Comparison of ENCODE assay signal across 15 mouse cellular contexts in genomic region chr17:80267065-80267464, GRCm38 (mm10). TPM values are rescaled to one million over a fixed set of nuclear protein-coding genes. Genes with fewer than 3 reads are reported as not detected.
DNase-seq lines count a peak whose midpoint lies in the region; ATAC-seq lines count a peak whose summit lies in the region.
"Had no signal": no experiment of that assay in that cellular context is flagged by ENCODE, and none has a peak within 500 bp of the region (broad histone marks: within the 10 kb centered on the region; RNA-seq: fewer than 3 reads in every experiment).

No protein-coding gene starts in this region.

- no peak for ATAC-seq in monocyte, adult 5-6 weeks (replicated peaks; ENCODE audit: insufficient number of reproducible peaks, low FRiP score, low TSS enrichment, poor library complexity, severe bottlenecking)
- ATAC-seq: forebrain, embryonic 15.5 days; intestine, embryonic 16.5 days had no signal

- intact Hi-C loops in left cerebral cortex, postnatal 4 days (cut with DNase I): no loop called here

- peak; percentile 17 for DNase-seq in left cerebral cortex, postnatal 4 days
- DNase-seq in left cerebral cortex, adult 18-20 months (ENCODE audit: low spot score in 2 of 2): no peak
- DNase-seq in cerebellum, adult 11-12 months: peak; percentile 66
- peak; percentile 73 for DNase-seq in cerebellum, adult 9-10 months
- peak; percentile 61 to 80 for DNase-seq in cerebellum, postnatal 25 days
- DNase-seq in natural killer cell, adult 2 months (ENCODE audit: low spot score in 2 of 2): no peak
- no peak for DNase-seq in Muller cell, postnatal 12 days (ENCODE audit: inconsistent ontology term)
- DNase-seq: adrenal gland, adult 8-10 months; adrenal gland, postnatal 36 days; gastrocnemius, postnatal 10 days; kidney, adult 2 months had no signal

RNA-seq across cellular contexts. Expression of gene Morn2, which starts 22.9 kb away (rescaled TPM):
- total RNA-seq in left cerebral cortex, postnatal 4 days (2021): 10 to 100 TPM; 13.6 to 18.2 TPM
- total RNA-seq in left cerebral cortex, adult 18-20 months (2021): 10 to 100 TPM; 15.4 to 16.9 TPM
- 2.5 TPM in 1 of 3 replicates, not detected in the others for total RNA-seq in monocyte, adult 5-6 weeks (2017)

RNA-seq across cellular contexts. Expression of gene Dhx57, which starts 23.2 kb away (rescaled TPM):
- 100 to 1,000 TPM; 102 to 103 TPM for total RNA-seq in left cerebral cortex, postnatal 4 days (2021)
- total RNA-seq in left cerebral cortex, adult 18-20 months (2021): 10 to 100 TPM; 34.3 to 37.8 TPM
- total RNA-seq in monocyte, adult 5-6 weeks (2017): 18.1 to 38.1 TPM (median 33.2 TPM) in 3 replicates

RNA-seq across cellular contexts. Expression of gene Arhgef33, which starts 40.1 kb away (rescaled TPM):
- total RNA-seq in left cerebral cortex, postnatal 4 days (2021): 1 to 10 TPM; 2.4 to 3.0 TPM
- total RNA-seq in left cerebral cortex, adult 18-20 months (2021): 1 to 10 TPM; 2.4 to 3.9 TPM
- total RNA-seq in monocyte, adult 5-6 weeks (2017): 3.4 TPM in 1 of 3 replicates, not detected in the others
- total RNA-seq: heart, postnatal 25 days had no signal

RNA-seq across cellular contexts. Expression of gene Gemin6, which starts 42.8 kb away (rescaled TPM):
- total RNA-seq in left cerebral cortex, postnatal 4 days (2021): 1 to 10 TPM; 6.8 to 8.4 TPM
- total RNA-seq in left cerebral cortex, adult 18-20 months (2021): 1 to 10 TPM; 3.9 to 5.9 TPM
- 2.4 to 12.1 TPM (median 7.7 TPM) in 3 replicates for total RNA-seq in monocyte, adult 5-6 weeks (2017)

RNA-seq across cellular contexts. Expression of gene Ttc39d, which starts 59.8 kb away (rescaled TPM):
- total RNA-seq in left cerebral cortex, postnatal 4 days (2021): under 1 TPM in 1 of 2 experiments, not detected in 1; 0.28 TPM
- total RNA-seq in left cerebral cortex, adult 18-20 months (2021): under 1 TPM in 1 of 2 experiments, not detected in 1; 0.14 TPM
- 0.11 TPM in 1 of 3 replicates, not detected in the others for total RNA-seq in monocyte, adult 5-6 weeks (2017)
- total RNA-seq: adrenal gland, postnatal 36 days; gastrocnemius, postnatal 10 days; heart, postnatal 25 days had no signal

Comparison
In these comparisons a context has a peak if more than half of its experiments do, and no peak if none do; other contexts are left out.
1. DNase-seq: peak in left cerebral cortex, postnatal 4 days (single experiment), cerebellum, adult 11-12 months (single experiment), cerebellum, adult 9-10 months (single experiment) and cerebellum, postnatal 25 days (2 of 2); none in left cerebral cortex, adult 18-20 months (0 of 2), natural killer cell, adult 2 months (0 of 2) and Muller cell, postnatal 12 days (single experiment).